Mouse (Mus musculus): ENCODE results near the gene Fanca. TPM values are rescaled to one million over a fixed set of nuclear protein-coding genes. Genes with fewer than 3 reads are reported as not detected.

Gene Fanca
- polyA plus RNA-seq, 1 experiment, result 51.2 TPM

DNA sequence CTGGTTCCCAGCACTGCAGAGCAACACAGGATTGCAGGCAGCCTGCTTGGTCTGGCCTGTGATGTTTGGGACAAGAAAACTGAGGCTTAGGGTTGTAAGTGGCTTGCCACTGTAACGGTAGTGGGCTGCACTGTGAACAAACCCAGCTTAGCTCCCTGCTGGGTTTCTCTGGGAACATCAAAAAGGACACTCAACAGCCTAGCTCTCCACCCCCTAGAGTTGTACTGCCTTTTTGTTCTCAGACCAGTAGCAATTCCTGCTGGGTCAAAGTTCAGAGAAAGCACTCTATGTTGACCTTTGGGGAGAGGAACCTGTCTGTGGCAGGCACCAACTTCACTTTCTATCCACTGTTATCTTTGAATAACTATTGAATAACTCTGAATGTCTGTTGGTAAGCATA is 16.1 kb upstream of the Fanca start:
- no peak for TF ChIP-seq GATA1 (IDR thresholded peaks at IDR 0.05; ENCODE audit: low read length)

DNA sequence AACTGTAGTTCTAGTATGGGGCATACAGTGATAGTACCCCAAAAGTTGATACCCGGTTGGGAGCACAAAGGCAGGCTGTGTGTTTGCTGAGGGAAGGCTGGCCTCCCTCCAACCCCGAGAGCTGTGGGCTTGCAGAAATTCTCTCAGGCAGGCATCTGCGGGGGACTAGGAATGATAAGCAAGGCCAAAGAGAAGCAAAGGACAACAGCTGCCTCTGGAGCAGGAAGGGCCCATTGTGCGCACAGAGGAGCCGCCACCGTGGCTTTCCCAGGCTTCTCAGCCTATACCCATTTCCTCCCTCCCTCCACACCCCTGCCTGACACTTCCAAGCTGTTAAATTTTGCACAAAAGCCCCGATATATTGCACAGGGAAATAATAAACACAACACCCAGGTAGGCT is 15.5 kb upstream of the Fanca start:
- TF ChIP-seq GATA1 (IDR thresholded peaks at IDR 0.05; ENCODE audit: low read length), result no peak

DNA sequence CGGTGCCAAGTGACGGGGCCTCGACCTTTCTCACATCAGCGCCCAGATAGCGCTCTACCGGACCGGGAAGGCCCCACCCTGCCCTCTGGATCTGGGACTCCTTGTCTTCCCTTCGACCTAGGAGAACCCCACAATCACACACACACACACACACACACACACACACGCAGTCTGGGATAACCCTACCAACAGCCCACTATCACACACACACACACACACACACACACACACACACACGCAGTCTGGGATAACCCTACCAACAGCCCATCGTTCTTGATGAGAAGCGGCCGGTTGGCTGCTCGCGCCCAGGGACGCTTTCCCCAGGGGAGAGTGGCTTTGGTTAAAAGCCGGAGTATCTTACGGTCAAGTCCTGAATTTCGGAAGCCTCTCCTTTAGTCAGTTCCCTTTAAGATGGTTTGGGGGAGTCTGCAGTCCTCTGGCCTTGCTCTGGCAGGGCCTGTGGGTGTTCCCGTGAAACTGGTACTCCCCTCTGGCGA is 14.8 kb upstream of the Fanca start:
- no peak for TF ChIP-seq GATA1 (IDR thresholded peaks at IDR 0.05; ENCODE audit: low read length)

DNA sequence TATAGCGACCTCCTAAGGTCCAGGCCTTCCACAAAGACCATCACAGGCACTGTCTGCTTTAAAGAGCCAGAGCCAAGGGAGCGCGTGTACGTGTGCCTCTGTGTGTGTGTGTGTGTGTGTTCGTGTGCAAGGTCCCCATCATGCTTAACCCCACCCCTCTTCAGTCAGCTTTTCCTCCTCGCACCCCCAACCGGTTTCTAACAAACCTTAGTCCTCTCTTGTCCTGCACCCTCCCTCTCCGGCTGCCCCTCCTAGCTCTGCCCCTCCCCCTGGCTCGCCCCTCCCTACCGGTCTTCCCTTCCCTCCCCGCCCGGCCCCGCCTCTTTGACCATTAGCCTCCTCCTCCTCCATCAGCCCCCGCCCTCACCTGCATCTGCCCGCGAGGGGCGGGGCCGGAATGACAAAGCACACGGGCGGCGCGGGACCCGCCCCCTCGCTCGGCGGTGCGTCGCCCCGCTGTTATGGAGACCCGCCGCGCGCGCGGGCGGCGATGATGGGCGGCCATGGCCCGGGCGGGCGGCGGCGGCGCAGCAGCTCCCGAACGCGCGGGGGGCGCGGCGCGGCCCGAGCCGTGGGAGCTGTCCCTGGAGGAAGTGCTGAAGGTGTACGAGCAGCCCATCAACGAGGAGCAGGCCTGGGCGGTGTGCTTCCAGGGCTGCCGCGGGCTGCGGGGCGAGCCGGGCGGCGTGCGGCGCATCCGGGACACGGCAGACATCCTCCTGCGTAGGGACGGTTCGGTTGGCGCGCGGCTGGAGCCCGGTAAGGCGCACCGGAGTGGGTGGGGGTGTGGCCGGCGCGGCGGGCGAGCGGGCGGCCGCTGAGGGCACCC is 14.1 kb upstream of the Fanca start, which contains the start of gene Spire2:
Gene Spire2 (plus strand): TSS at position 452 of the 829 bp plus-strand sequence.
- no peak for TF ChIP-seq GATA1 (IDR thresholded peaks at IDR 0.05; ENCODE audit: low read length)

DNA sequence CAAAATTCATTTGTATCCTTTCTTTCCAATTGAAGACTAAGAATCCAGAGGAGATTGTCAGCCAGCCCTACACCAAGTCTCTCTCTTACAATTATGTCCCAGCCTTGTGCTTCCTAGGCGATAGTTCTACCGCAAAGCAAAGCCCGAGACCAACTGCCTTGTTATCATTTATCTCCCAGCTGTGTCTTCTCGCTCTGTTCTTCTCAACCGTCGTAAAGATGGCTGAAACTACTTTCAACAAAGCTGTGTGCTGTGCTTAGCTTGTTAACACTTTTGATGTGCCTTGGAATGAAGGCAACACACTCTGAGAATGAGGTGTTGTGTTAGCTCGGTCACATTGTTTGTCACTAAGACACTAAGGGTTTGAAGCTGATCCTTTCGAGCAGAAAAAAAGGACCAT is 13.4 kb upstream of the Fanca start:
- TF ChIP-seq GATA1 (IDR thresholded peaks at IDR 0.05; ENCODE audit: low read length), result no peak

DNA sequence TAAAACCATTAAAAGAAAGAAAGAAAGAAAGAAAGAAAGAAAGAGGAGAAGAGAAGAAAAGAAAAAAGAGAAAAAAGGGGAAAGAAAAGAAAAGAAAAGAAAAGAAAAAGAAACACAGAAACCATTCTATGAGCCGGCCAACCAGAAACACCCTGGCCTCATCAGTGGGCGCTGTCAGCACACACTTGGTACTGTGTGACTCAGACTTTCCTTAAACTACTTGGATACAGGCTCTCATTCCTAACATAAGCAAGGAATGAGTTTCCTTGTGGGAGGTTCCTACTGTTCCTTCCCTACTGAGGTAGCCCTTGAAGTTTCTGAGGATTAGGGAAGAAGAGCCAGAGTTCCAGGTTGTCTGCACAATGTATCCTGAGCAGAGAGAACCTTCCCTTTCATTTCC is 12.9 kb upstream of the Fanca start:
- TF ChIP-seq GATA1 (IDR thresholded peaks at IDR 0.05; ENCODE audit: low read length), result no peak

DNA sequence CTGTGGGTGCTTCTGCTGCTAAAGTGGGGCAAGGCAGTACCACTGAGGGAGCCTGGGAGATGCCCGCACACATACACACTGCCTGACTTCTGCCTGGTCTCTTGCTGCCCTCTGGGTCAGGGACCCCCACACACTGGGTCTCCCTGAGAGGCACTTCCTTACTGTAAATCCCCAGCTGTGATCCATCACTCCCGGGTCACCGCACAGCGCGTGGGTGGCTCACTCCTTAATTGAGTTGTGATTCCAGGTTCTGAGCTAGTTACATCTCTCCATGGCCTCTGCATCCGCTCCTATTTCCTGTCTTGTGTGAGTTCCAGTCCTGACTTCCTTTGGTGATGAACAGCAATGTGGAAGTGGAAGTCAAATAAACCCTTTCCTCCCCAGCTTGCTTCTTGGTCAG is 12.3 kb upstream of the Fanca start:
- no peak for TF ChIP-seq GATA1 (IDR thresholded peaks at IDR 0.05; ENCODE audit: low read length)

DNA sequence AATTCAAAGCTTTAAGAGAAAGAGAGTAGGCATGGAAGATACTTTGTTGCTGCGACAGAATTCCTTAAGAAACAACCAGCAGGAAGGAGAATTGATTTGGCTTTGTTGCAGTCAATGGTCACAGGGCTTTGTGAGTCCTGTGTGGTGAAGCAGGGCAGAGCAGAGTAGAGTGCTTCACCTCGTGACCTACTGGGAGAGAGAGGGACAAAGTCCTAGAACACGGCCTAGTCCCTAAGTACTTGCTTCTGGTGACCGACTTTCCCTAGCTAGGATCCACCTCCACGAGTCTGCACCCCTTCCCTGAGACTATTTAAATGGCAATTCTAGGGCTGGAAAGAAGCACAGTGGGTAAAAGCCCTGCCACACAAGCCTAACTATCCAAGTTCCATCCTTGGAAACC is 11.6 kb upstream of the Fanca start:
- no peak for TF ChIP-seq GATA1 (IDR thresholded peaks at IDR 0.05; ENCODE audit: low read length)

DNA sequence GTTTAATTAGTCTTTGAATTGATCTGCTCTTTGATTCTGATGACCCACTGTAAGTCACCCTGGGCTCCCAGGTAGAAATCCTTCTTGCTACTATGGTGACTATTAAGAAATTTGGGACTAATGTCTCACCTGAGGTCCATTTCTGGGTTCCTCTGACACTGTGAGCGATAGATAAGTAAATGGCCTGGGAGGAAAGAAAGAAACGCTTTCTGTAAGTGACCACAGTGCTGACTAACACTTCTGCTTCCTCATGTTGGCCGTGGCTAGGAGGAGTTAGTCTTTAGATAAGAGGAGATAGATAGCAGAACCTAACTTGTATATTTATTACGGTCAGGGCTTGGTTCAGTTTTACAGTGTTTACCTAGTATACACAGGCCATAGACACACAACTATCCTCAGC is 11.0 kb upstream of the Fanca start:
- no peak for TF ChIP-seq GATA1 (IDR thresholded peaks at IDR 0.05; ENCODE audit: low read length)

DNA sequence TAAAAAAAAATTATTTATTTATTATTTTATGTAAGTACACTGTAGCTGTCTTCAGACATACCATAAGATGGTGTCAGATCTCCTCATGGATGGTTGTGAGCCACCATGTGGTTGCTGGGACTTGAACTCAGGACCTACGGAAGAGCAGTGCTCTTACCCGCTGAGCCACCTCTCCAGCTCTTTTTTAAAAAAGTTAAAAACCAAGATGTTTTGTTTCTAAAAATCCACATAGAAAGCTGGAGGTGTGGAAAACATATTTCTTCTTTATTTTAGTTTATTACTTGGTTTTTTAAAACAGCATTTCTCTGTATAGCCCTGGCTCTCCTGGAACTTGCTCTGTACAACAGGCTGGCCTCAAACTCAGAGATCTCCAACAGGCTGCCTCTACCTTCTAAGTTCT is 10.2 kb upstream of the Fanca start:
- TF ChIP-seq GATA1 (IDR thresholded peaks at IDR 0.05; ENCODE audit: low read length), result no peak

DNA sequence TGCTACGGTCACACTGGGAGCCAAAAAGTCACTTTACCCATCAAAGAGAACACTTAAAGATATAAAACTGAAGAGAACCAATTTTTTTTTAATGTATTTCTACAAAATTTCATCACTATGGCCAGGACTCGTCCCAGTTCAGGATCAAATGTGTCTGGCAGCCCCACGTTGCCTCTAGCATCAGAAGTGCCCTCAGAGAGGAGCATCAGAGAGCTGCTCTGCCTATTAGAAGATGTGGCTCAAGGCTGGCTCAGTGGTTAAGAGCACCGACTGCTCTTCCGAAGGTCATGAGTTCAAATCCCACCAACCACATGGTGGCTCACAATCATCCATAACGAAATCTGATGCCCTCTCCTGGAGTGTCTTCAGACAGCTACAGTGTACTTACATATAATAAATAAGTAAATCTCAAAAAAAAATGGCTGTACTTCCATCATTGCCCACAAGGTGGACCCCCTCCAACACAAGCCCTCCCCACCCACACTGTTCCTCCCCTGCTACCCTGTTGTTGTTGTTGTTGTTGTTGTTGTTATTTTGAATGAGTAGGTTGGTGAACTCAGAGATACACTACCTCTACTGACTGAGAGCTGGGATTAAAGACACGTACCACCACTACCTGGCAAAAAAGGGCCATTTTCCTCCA is 1.3 kb upstream of the Fanca start:
- no peak for TF ChIP-seq GATA1 (IDR thresholded peaks at IDR 0.05; ENCODE audit: low read length)

DNA sequence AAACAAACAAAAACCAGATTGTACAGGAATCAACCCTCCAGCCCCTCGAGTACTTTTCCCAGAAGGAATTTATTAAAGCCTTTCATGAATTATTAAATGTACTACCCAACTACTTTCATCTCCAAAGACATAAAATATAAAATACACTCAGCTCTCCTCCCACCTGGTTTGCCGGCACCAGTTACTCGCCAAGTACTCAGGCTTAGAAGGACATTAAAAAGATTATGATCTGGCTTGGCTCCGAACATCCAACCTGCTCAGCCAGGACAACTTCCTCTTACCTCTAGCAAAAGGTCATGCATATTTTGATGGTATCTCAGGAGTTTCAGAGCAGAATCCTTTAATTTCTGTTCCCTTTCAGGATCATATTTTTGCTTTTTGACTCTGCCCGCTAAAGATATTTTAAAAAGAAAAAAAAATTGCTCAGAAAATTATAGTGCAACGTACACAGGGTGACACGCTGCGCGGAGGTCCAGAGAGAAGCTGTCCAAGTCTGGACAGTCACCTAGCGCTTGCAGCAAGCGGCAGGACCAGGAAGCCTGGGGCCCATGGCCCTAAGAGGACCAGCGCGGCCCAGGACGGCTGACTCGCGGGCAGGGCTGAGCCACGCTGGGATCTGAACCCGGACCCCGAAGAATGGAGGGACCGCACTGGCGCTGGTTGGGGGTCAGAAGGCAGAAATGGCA is 452 bp downstream of the Fanca start:
- TF ChIP-seq GATA1 (IDR thresholded peaks at IDR 0.05; ENCODE audit: low read length), result no peak

DNA sequence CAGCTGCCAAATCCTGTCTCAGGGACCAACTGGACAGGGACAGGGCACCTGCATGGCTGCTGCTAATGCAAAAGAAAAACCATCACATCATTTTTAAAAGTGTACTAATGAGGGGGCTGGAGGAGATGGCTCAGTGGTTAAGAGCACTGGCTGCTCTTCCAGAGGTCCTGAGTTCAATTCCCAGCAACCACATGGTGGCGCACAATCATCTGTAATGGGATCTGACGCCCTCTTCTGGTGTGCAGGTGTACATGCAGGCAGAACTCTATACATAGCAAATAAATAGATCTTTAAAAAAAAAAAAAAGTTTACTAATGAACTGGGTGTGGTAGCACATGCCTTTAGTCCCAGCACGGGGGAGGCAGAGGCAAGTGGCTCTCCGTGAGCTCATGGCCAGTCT is 9.6 kb downstream of the Fanca start:
- no peak for TF ChIP-seq GATA1 (IDR thresholded peaks at IDR 0.05; ENCODE audit: low read length)

DNA sequence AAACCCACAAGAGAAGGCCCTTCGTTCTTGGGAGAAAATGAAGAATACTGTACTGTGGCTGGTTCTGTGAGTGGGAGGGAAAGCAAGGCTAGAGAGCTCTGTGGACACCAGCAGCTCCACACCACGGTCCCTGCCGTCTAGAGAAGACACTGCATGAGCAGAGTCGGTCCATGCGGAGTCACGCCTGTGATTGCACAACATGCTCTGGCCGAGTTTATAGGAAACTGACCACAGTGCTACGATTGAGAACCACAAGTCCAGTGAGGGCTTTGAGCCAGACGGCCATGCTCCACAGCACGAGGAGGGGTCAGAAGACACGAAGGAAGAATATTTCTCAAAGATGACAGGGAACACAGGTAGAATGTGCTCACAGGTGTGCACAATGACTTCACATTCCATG is 20.1 kb downstream of the Fanca start:
- TF ChIP-seq GATA1 (IDR thresholded peaks at IDR 0.05; ENCODE audit: low read length), result no peak

DNA sequence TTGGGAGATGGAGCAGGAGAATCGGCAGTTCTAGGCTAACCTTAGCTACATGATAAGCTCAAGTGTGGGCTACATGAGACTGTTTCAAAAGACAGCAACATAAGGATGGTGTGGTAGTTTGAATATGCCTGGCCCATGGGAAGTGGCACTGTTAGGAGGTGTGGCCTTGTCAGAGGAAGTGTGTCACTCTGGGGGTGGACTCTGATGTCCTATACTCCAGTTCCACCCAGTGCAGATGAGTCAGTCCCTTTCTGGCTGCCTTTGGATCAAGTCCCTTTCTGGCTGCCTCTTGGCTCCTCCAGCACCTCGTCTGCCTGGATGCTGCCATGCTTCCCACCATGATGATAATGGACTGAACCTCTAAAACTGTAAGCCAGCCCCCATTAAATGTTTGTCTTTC is 25.6 kb downstream of the Fanca start:
- no peak for TF ChIP-seq GATA1 (IDR thresholded peaks at IDR 0.05; ENCODE audit: low read length)

DNA sequence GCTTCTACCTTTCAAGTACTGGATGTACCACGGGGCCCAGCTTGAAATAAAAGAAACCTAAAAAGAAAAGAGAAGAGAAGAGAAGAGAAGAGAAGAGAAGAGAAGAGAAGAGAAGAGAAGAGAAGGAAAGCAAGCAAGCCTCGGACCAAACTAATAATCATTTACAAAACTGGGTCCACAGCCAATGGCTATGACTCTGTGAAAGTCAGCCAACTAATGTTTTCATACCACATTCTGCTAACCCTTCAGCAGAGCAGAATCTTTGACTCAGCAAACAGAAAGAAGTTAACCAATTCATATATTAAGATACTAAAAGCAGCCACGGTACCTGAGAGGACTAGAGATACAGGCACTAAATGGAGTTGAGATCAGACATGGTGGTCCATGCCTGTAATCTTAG is 26.1 kb downstream of the Fanca start:
- no peak for TF ChIP-seq GATA1 (IDR thresholded peaks at IDR 0.05; ENCODE audit: low read length)

Measured in G1E-ER4 (cell line).